Mouse (Mus musculus) erythroblast, embryonic 14.5 days (primary cell): ENCODE data around the gene Olfr222. TPM values are rescaled to one million over a fixed set of nuclear protein-coding genes. Genes with fewer than 3 reads are reported as not detected.
"Not testable (repeated sequence)": the region's sequence is repeated elsewhere in the genome, so short reads cannot be mapped to it uniquely, and the experiment has no call there.

ENCODE experiments used
- H3K27me3 ChIP-seq: 2 replicates; pipeline ENCODE4 v1.6.1; 2012; ENCODE audit warnings: inconsistent platforms; ENCODE audit not compliant: control insufficient read depth
- H3K36me3 ChIP-seq: 2 replicates; pipeline ENCODE4 v1.6.1; 2012; ENCODE audit warnings: mild to moderate bottlenecking, inconsistent platforms; ENCODE audit not compliant: control insufficient read depth
- H3K4me1 ChIP-seq: 2 replicates; pipeline ENCODE4 v1.6.1; 2012; ENCODE audit warnings: inconsistent platforms; ENCODE audit not compliant: control insufficient read depth
- H3K4me3 ChIP-seq: replicated peaks from 2 replicates; pipeline ENCODE3; 2012; ENCODE audit warnings: moderate library complexity, mild to moderate bottlenecking, inconsistent platforms
- H3K9me3 ChIP-seq: 2 replicates; pipeline ENCODE4 v1.6.1; 2012; ENCODE audit warnings: low read length, inconsistent platforms, mixed read lengths; ENCODE audit not compliant: control insufficient read depth
- GATA1 ChIP-seq: IDR thresholded peaks from 2 replicates; pipeline ENCODE4 v1.6.1; 2012; ENCODE audit warnings: low read length, inconsistent platforms, mixed read lengths
- TAL1 ChIP-seq: IDR thresholded peaks from 3 replicates; pipeline ENCODE4 v1.6.1; 2012; ENCODE audit warnings: low read length, inconsistent platforms, mixed read lengths
- polyA plus RNA-seq: library from polyadenylated mRNA; stranded (reverse); fragments of >175 nt; gene quantifications from 2 replicates; pipeline ENCODE4 v1.2.3, GENCODE M21; 2012

Olfr222 gene
- not detected in 2 replicates for polyA plus RNA-seq

DNA sequence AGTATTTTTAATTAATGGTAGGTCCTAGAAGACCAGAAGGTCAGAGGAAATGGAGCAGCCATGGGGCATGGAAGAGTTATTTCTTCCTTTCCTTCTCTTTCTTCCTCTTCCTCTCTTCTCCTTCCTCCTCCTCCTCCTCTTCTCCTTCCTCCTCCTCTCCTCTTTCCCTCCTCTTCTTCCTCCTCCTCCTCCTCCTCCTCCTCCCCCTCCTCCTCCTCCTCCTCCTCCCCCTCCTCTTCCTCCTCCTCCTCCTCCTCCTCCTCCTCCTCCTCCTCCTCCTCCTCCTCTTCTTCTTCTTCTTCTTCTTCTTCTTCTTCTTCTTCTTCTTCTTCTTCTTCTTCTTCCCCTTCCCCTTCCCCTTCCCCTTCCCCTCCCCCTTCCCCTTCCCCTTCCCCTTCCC, at the start of gene Olfr222:
Olfr222 (minus strand) TSS at position 101 of the 400 bp plus-strand sequence.
- H3K36me3 ChIP-seq, H3K4me3 ChIP-seq, H3K27me3 ChIP-seq, H3K9me3 ChIP-seq, H3K4me1 ChIP-seq: not testable (repeated sequence)

DNA sequence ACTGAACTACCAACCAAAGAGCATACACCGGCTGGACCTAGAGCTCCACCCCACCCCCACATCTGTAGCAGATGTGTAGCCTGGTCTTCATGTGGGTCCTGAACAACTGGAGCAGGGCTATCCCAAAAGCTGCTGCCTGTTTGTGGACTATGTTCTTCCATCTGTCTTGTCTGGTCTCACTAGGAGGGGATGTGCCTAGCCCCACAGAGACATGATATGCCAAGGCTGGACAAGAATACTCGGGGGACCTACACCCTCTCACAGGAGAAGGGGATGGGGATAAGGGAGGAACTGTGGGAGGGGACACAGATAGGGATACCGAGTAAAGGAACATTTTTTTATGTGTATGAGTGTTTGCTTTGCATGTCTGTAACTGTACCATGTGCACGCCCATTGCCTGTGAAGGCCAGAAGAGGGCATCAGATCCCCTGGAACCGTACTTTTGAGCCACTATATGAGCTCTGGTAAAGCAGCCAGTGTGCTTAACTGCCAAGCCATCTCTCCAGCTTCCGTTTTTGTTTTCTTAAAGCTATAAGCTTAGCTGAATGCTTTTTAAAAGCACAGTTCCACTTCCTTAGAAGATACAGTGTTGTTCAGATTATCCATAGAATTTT, 48.1 kb upstream of the Olfr222 start:
- H3K27me3 ChIP-seq, result no peaks in the 10 kb centered on the region
- TF ChIP-seq GATA1 (no peak), TAL1 (no peak)
- no peak overlapping the region for H3K4me3 ChIP-seq
- no peaks in the 10 kb centered on the region for H3K9me3 ChIP-seq
- no peaks in the 10 kb centered on the region for H3K4me1 ChIP-seq
- H3K36me3 ChIP-seq, result no peaks in the 10 kb centered on the region

DNA sequence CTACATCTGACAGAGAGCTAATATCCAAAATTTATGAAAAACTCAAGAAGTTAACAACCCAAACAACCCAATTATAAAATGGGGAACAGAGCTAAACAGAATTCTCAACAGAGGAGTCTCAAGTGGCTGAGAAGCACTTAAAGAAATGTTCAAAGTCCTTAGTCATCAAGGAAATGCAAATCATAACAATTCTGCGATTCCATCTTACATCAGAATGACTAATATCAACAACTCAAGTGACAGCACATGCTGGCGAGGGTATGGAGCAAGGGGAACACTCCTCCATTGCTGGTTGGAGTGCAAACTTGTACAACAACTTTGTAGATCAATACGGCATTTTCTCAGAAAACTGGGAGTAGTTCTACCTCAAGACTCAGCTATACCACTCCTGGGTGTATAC, 46.2 kb upstream of the Olfr222 start:
- Histone ChIP-seq H3K4me1 (no peaks in the 10 kb centered on the region), H3K9me3 (no peaks in the 10 kb centered on the region), H3K4me3 (no peak overlapping the region), H3K36me3 (no peaks in the 10 kb centered on the region), H3K27me3 (peaks cover 4% of the 10 kb centered on the region; the same call in 1 of the 2 replicates)
- TF ChIP-seq GATA1, result no peak
- TF ChIP-seq TAL1, result no peak

DNA sequence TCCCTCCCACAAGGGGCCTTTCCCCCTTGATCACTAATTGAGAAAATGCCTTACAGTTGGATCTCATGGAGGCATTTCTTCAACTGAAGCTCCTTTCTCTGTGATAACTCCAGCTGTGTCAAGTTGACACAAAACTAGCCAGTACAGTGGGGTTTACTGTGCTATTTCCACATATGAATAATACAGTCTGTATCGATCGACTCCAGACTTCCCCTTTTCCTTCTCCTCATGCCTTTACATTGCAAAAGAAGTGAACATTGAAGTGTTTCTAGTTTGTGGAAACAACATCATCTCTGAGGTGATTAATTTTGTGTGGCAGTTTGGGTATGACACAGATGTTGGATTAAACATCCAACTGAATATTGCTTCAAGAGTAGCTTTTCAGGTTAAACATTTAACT, 41.0 kb upstream of the Olfr222 start:
- H3K4me3 ChIP-seq, H3K9me3 ChIP-seq, H3K36me3 ChIP-seq, H3K4me1 ChIP-seq, H3K27me3 ChIP-seq: not testable (repeated sequence)

DNA sequence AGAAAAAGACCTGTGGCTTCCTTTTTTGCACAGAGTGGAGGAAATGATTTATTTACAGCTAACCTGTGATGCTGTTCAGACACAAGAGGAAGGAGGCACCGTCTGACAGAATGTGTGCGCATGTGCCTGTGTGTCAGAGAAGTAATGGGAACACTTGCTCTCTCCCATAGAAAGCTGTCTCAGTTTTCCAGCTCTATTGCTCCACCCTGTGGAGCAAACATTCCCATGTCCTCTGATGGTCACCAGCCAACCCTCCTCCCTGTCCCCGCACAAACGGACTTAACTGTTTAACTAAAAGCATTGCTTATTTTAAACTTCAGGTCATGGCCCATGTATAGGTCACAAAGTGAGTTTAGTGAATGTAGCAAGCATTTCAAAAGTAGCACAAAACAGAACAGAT, 38.1 kb upstream of the Olfr222 start:
- H3K4me1 ChIP-seq, result no peaks in the 10 kb centered on the region
- H3K36me3 ChIP-seq, result no peaks in the 10 kb centered on the region
- no peaks in the 10 kb centered on the region for H3K9me3 ChIP-seq
- TF ChIP-seq GATA1 (no peak), TAL1 (no peak)
- no peak overlapping the region for H3K4me3 ChIP-seq
- peaks cover 7% of the 10 kb centered on the region; the same call in 1 of the 2 replicates for H3K27me3 ChIP-seq

DNA sequence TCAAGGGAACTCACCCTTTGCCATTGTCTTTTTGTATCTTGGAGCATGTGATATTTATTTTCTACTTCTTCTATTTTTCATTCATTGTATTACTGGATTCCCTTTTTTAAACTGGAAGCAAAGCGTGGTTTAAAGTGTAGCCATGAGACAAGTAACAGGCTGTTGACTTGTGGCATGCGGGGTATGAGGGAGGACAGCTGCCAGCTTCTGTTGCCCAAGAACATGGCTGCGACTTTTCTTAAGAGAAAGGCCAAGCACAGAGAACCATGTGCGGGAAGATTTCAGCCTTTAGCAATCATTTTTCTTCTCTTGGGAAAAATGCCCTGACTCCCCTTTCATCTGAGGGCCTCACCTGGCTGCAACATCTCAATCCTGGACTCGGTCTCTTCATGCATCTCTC, 35.6 kb upstream of the Olfr222 start:
- Histone ChIP-seq H3K4me1 (no peaks in the 10 kb centered on the region), H3K36me3 (no peaks in the 10 kb centered on the region), H3K27me3 (peaks cover 3% of the 10 kb centered on the region; the same call in 1 of the 2 replicates), H3K9me3 (no peaks in the 10 kb centered on the region), H3K4me3 (no peak overlapping the region)
- no peak for TF ChIP-seq TAL1
- TF ChIP-seq GATA1, result no peak

DNA sequence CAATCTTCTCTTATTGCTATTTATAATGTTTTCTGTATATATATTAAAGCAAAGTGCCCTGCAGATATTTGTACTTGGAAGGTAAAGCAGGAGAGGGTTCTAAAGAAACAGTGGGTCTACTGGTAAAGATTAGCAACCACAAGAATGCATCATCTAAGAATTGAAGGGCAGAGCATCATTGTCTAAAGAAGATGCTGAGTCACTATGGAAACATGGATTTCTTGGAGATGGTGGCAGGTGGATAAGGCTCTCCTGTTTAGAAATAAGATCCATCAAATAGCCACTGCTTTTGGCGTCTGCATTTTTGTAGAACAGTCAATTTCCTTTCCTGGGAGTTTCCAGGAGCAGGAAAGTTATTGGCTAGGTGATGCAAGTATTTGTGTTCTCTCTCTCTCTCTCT, 26.3 kb upstream of the Olfr222 start:
- Histone ChIP-seq H3K4me3 (no peak overlapping the region), H3K4me1 (no peaks in the 10 kb centered on the region), H3K36me3 (no peaks in the 10 kb centered on the region), H3K9me3 (no peaks in the 10 kb centered on the region), H3K27me3 (no peaks in the 10 kb centered on the region)
- TF ChIP-seq TAL1 (no peak), GATA1 (no peak)

DNA sequence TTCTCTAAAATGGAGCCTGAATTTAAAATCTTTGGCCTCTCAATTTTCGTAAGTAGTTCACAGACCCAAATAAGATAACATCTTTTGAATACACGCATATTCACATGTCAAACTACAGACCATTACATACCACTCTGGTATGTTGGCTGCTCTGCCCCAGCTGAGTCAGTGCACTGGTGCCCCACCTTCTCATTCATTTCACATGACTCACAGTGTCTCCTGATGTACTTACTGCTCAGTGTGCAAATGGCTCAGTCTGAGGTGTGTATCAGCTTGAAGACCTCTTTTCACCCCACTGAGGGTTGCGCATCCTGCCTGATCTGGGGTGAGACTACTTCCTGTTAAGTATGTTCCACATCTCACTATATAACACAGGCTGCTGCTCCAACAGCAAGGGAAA, 24.8 kb upstream of the Olfr222 start:
- no peak overlapping the region for H3K4me3 ChIP-seq
- no peaks in the 10 kb centered on the region for H3K36me3 ChIP-seq
- no peaks in the 10 kb centered on the region for H3K9me3 ChIP-seq
- H3K27me3 ChIP-seq, result no peaks in the 10 kb centered on the region
- H3K4me1 ChIP-seq, result no peaks in the 10 kb centered on the region
- no peak for TF ChIP-seq TAL1
- TF ChIP-seq GATA1, result no peak

DNA sequence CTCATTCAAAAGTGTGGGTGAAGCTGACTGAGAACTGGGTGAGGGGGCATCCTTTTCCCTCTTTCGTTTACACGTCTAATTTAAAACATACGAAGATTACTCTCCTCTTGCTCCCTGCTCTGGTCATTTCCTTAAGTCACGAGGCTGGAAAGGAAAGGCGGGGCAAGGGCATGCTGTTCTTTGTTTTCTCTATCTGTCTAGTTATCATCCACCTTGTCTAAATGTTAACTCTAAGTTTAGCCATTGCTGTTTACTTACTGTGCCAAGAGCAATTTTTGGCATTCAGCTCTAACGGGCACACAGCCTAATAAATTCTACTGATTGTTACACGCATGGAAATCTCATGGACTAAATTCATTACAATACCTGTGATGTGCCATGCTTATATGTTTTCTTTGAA, 23.2 kb upstream of the Olfr222 start:
- no peak for TF ChIP-seq GATA1
- TF ChIP-seq TAL1, result no peak
- Histone ChIP-seq H3K9me3 (no peaks in the 10 kb centered on the region), H3K36me3 (no peaks in the 10 kb centered on the region), H3K27me3 (peaks cover 3% of the 10 kb centered on the region; the same call in 1 of the 2 replicates), H3K4me3 (no peak overlapping the region), H3K4me1 (no peaks in the 10 kb centered on the region)

DNA sequence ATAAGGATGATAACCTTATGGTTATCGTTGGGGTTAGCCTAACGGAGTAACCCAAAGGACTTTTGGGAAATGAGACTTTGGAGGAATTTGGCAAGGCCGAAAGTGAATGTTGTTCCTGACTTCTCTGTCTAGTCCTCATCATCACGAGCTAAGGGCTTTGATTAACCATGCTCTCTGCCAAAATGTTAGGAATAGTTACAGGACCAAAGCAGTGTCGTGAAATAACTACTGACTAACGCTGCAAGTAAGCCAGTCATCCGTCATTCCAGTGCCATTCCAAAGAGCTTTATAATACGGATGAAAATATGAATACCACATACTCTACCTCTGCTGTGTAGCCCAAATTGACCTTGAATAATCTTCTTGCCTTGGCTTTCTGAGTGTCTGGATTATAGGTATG, 20.9 kb upstream of the Olfr222 start:
- Histone ChIP-seq H3K4me3 (no peak overlapping the region), H3K36me3 (no peaks in the 10 kb centered on the region), H3K9me3 (no peaks in the 10 kb centered on the region), H3K27me3 (peaks cover 3% of the 10 kb centered on the region; the same call in 1 of the 2 replicates), H3K4me1 (no peaks in the 10 kb centered on the region)
- TF ChIP-seq TAL1, result no peak
